Mouse (Mus musculus) E14TG2a.4 (cell line): ENCODE measurements at regions not wholly inside any gene's neighbourhood (a gene's known extent, or its start where the extent isn't known, plus 50 kb on each side); places are given as distances from the start of the nearest gene placed in this dataset.

Experiments used
- CTCF ChIP-seq: conservative IDR thresholded peaks from 2 replicates; pipeline ENCODE4 v1.5.1; 2014; ENCODE audit warnings: low read length
- POU5F1 ChIP-seq: IDR thresholded peaks from 2 replicates; pipeline ENCODE4 v1.6.1; 2014; ENCODE audit warnings: low read length, borderline replicate concordance

DNA sequence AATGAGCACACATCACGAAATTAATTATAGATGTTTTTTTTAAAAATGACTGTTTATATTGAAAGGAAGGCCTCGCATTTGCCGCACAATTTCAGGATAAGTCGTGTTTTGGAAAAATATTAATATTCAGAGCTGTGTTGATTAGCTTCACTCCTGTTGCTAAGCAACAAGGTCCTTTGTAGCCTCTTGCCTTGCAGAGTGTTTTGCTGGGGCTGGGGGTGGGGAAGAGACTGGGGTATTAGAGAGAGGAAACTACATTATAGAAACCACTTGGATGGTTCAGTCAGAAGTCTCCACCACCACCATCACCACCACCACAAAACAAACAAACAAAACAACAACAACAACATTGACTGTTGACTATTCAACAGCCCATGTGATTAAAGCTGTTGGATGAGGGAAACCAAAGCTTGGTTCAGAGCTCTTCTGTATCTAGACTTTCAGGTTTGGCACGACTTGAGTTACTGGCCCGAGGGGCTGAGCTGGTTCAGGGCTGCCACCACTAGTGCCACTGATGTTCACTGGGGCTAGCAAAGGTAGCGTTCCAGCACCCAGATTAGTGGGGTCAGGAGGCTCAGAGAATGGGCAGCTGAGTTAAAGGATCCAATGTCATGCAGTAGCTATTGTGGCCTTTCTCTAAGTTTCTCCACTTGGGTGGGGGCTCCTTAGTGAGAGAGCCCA lies 195.3 kb upstream of the Atp6ap2 start:
- TF ChIP-seq CTCF (no peak), POU5F1 (no peak)
